Mouse (Mus musculus) embryonic facial prominence, embryonic 15.5 days (tissue): ENCODE results near the gene Usp53. TPM values are rescaled to one million over a fixed set of nuclear protein-coding genes. Genes with fewer than 3 reads are reported as not detected.

Source experiments
- microRNA-seq: library from miRNA; unstranded; fragments of <30 nt; microRNA quantifications from one replicate; pipeline ENCODE4, GENCODE M21; 2016; ENCODE audit warnings: borderline number of aligned reads
- polyA plus RNA-seq: library from polyadenylated mRNA; unstranded; fragments of >200 nt; fragmentation: Nextera tagmentation; extraction: Ambion mirVana; gene quantifications from 2 replicates; pipeline ENCODE4 v1.2.1, GENCODE M21; 2015

Gene Usp53
- polyA plus RNA-seq, 1 experiment from 2014 or later, result 7.8 TPM

Small RNA genes lying within 50 kb of the gene (microRNA-seq; reads per million reads assigned to microRNA genes)
- not detected for gene Gm22066

Other genes starting within 250 kb of the Usp53 start
- gene Fabp2, start 89.4 kb downstream of the Usp53 start, polyA plus RNA-seq, result 0.35 TPM in 1 of 2 replicates, not detected in the other
- gene Gm10959, start 65.2 kb downstream of the Usp53 start, polyA plus RNA-seq, result not detected in 2 replicates
- 114 and 117 TPM in 2 replicates for gene 1810037I17Rik, start 60.3 kb downstream of the Usp53 start, polyA plus RNA-seq
- gene Myoz2, start 50.5 kb upstream of the Usp53 start, polyA plus RNA-seq, result 31.8 and 37.3 TPM in 2 replicates